Mouse (Mus musculus): ENCODE results near the gene Olfr1324.
"Not testable (repeated sequence)": the region's sequence is repeated elsewhere in the genome, so short reads cannot be mapped to it uniquely, and the experiment has no call there.

Gene Olfr1324

DNA sequence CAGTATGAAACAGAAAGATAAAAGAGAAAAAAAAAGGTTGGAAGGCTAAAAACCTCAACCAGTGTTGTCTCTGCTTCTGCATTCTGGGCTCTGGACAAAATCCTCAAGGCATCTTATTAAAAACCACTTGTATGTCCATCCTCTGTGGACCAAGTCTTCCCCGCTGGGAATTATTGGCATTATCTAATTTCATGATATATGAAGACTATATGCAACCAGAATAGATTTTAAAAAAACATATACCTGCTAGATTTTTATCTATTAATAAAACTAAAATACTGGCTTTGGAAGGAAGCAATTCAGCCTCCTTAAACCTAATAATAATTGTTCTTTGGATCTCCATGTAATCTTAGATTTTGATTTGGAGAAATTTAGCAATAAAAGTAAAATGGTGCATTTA, at the start of gene Olfr1324:
Olfr1324 (minus strand) TSS at position 101 of the 400 bp plus-strand sequence.
- DNase-seq: no peak

DNA sequence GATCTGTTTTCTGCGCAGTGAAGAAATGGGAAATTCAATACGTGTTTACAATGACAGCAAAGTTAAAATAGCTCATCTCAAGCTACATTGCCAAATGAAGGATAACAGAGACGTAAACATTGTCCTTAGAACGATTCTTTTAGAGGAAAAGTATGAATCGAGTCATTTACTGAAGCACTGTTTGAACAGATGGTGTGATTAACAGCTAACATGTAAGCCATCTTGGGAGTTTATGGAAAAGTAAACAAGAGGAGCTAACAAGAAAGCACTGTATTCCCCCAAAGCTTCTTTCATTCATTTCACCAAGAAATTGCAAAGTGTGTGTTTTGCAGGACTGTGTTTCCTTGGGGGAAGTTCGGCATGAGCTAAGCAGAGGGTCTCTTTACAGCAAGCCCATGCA, 42.0 kb upstream of the Olfr1324 start:
- DNase-seq: not testable (repeated sequence)

DNA sequence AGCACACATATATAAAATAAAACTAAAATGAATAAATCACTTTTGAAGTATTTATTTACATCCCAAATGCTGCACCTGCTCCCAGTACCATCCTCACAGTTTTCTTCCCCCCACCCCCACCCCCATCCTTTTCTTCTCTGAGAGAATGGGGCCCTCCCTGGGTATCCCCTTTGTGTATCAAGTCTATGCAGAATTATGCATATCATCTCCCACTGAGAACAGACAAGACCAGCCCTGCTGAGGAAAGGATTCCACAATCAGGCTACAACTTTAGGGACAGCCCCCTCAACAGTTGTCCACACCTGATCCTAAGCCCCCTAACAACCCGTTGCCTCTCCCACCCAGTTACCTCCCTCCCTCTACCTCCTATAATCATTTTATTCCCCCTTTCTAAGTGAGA, 27.8 kb upstream of the Olfr1324 start:
- DNase-seq: no peak

DNA sequence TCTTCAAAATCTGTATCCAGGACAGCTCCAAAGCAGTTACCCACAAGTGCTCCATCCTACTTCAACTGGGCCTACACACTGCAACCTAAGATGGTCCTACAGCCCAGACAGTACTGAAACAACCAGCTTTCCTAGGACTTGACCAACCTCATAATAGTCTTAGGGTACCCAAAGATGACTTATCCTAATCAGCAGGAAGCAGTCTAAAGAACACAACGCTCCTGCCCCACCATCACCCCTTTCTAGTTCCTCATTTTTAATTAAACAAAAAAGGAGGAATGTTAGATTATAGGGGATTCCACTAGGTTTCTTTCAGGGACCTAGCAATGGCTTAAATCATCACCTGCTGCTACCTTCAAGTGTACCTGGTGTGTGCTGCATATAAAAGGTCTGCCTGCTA, 15.1 kb upstream of the Olfr1324 start:
- no peak for DNase-seq

DNA sequence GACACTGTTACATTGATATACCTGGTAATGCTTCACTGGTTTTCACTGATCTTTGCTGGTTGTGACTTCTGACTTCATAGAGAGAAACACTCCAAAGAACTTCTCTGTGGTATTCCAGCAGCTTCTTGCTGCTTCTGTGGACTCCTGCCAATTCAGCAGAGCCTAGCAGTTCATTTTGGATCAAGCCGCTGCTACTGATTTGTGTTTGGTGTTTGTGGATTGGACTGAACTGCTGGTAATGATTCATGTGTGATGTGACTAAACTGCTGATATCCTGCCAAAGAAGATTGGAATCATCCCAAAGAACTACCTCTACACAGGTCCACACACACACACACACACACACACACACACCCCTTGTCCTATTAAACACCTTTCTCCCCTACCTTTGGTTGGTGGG, 14.4 kb upstream of the Olfr1324 start:
- no peak for DNase-seq

DNA sequence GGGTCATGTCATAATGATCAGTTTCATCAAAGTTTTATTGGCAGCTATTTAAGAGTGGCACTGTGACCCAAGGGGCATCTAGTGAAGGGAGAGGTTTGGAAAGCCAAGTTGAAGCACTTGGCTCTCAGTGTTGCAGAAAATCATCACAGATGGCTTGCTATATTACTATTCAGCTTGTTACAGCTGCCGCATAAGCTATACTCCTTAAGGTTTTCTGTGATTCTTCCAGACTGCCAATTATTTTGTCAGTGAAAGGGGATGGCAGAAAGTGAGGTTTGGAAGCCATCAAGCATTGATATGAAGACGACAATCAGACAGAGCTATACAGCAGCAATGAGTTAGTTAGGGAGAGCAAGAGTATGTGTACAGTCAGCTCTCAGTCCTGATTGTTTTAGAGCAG, 4.2 kb upstream of the Olfr1324 start:
- no peak for DNase-seq

DNA sequence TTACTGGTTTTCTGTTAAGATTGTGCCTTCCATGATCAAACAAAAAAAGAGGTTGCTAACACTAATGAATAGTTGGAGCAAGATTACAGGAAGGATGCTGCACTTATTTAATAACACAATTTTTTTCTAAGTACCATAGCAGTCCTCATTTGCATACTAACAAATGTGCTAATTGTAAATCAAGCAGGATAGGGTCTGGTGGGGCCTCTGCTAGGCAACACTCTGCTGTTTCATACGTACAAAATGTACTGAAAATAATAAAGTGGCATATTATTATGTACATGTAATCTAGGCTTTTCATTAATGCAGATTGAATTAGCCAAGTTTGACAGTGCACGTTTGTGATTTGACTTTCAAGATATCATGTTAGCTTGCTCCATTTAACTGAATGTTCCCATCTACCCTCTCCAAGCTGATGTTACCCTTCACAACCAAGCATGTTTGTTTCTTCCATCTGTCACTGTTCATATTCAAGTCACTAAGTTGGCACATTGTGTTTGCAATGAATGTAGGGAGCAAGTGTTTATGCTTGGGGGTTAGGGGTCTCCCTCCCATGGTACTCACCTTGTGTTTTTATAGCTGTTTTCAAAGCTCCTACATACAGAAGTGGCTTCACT, 478 bp downstream of the Olfr1324 start:
- DNase-seq: no peak

DNA sequence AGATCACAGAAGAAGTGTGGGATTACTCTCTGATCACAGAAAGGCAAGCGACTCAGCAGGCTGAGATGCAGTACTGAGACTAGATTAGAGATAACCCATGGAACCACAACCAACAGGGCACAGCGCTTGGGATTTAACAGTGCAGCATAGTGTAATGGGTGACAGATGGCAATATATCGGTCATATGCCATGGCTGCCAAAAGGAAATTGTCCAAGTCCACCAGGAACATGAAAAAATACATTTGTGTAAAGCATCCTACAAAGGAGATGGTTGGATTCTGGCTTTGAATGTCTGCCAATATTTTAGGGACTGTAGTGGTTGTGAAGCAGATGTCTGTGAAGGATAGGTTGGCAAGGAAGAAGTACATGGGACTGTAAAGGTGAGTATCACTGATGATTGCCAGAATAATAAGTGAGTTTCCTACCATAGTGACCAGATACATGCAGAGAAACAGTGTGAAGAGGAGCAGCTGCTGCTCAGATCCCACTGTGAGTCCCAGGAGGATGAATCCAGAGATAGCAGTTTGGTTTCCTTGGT, 2.3 kb downstream of the Olfr1324 start:
- DNase-seq: no peak

DNA sequence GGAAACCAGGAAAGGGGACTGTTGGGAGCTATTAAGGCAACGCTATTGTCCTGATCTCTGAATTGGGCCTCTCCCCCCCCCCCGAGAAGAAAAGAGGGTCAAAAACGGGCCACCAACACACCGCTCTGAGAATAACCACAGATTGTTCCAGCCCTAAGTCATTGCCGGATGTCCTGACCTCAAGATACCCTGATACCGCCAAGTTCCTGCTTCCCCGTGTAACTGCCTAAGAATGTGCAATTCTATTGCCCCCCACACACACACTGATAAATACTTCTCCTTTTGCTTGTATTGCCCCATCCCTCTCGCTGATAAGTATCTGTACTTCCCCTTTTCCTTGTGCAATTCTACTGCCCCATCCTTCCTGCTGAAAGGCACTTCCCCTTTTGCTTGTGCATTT, 17.9 kb downstream of the Olfr1324 start:
- not testable (repeated sequence) for DNase-seq

DNA sequence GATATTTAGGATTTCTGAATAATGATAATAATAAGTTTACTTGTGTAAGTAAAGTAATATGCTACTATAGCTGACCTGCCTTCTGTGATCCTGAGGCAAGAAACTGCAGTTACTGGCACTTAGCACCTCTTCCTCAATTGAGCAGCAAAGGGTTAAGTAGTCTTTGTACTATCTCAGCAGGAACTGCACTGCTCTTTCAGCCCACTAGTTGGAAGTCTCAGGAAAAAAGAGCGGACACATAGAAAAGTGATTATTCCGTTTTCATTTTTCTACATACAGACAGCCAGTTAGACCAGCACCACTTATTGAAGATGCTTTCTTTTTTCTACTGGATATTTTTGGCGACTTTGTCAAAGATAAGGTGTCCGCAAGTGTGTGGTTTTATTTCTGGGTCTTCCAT, 37.7 kb downstream of the Olfr1324 start:
- DNase-seq: not testable (repeated sequence)

DNA sequence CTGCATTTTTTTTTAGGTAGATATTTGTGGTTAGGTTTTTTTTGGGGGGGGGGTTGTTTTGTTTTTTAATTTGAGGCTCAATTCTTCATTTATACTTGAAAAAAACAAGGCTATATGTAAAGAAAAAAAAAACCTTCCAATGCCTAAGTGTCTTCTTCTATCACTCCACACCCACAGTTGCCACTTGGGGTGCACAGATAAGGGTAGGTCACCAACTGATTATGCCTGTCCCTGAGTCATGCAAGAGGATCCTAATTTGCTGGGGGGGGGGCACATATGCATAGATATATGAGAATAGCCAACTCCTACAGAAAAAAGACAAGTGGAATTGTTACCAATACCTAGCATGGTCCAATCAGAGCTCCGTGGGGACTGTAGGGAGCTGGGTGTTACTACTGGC, 53.3 kb downstream of the Olfr1324 start:
- no peak for DNase-seq

Data from lung, postnatal 36 days (tissue).